Mouse (Mus musculus): ENCODE measurements at regions not wholly inside any gene's neighbourhood (a gene's known extent, or its start where the extent isn't known, plus 50 kb on each side); places are given as distances from the start of the nearest gene placed in this dataset.

DNA sequence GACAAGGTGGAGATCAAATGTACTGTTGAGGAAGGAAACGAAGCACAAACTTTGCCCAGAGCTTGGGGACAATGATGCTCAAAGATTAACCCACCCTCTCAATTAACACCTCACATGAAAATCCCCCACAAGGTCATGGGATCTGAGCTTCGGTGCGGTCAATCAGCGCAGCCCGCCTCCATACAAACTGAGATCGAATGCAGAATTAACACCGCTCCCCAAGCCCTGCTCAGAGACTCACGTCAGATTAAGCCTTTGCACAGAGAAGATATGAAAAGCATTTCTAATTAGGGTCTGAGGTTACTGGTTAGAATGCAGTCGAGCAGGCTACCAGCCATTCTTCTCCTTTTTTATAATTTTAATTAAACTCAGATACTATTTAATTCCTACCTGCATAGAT is 243.7 kb downstream of the Nr2f2 start:
- TF ChIP-seq CTCF (IDR thresholded peaks at IDR 0.05; ENCODE audit: borderline replicate concordance, extremely low read depth, insufficient read depth, insufficient read length) (no peak), POLR2A (IDR thresholded peaks at IDR 0.05; ENCODE audit: borderline replicate concordance, extremely low read depth, insufficient read depth, insufficient read length, poor library complexity, severe bottlenecking) (no peak)
